Mouse (Mus musculus): ENCODE data around the gene Fat1.

Gene Fat1

DNA sequence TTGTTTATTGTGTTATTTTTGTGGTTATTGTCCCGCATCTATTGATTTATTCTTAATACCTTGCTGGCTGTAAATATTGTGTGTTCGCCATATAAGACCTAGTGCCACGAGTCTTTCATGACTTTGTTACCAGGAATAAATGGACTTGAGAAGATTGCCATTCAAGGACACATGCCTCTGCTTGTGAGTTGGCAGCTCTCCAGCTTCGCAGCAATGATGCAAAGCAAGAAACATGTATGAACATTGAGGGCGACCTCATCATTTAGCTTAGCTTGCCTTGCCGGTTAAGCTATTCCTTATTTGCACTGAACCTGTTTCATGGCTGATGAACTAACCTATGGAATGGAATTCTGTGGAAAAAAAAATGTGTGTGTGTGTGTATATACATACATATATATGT is 26.2 kb downstream of the Fat1 start:
- in situ Hi-C loops (cut with MboI; ENCODE audit: low sequenced_read_pairs): no loop called here

DNA sequence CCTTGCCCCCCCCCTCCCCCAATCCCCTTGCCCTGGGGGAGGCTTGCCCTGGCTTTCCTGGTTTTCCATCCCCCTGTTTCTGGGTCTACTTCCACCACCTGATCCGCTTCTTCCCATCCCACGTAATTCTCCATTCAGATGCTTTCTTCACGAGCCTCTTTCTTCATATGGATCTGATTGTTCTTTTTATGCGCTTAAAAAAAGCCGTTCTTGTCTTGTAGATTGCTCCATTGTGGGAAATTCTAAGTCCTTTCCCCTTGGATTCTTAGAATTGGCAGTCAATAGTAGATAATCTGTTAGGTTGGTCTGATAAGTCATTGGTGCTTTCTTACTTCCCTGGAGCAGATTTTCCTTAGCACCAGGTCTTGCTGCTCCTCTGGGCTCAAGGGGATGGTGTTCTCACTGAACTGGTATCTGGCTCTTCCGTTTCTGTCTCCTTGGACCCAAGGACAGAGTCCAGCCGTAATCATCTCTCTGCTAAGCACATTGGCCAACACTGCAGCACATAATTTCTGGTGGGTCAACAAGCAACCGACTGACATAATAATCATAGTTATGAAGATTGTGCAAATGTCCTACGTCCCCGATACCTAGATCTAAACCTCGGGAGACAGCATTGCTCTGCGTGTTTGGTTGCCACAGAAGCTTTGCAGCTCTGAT is 27.5 kb downstream of the Fat1 start:
- in situ Hi-C loops (cut with MboI; ENCODE audit: low sequenced_read_pairs): no loop called here

DNA sequence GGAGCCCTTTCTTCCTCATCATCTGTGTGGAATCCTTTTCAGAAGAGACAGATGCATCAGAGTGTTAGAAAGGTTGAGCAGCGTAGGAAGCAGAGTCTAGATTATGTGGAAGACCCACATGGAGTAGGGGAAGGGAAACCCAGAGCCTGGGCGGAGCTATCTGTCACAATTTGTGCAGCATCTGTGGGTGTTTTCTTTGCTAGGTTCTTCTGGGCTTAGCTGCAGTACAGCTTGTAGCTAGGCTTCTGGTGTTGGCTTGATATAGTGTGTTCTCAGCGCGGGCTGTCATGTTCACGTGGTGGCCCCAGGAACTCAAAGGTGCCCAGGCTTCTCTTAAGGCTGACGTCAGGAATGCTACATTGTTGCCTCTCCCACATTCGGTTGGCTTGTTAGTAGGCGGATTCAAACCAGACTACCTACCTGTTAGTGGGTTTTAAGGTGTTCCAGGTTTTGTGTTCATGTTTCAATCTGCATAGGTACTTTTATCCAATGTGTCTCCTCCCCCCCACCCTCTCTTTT is 32.3 kb downstream of the Fat1 start:
- in situ Hi-C loops (cut with MboI; ENCODE audit: low sequenced_read_pairs): no loop called here

DNA sequence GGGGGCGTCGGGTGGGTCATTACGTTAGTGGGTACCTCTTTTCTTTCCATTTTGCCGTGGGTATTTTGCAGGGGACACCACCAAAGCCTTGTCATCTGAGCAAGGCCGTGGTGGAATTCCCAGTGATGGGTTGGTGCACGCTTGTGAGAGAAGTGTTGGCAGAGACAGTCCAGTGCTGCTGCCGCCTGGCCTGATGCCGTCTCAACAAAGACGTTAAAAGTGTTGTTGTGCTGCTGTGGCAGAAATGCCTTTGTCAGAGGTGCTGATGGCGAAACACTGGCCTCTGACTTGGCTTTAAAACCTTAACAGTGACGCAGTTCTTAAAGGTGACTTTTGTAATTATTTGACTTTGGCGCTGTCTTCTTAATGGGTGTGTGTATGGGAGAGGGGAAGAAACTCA is 34.8 kb downstream of the Fat1 start:
- in situ Hi-C loops (cut with MboI; ENCODE audit: low sequenced_read_pairs): no loop called here

DNA sequence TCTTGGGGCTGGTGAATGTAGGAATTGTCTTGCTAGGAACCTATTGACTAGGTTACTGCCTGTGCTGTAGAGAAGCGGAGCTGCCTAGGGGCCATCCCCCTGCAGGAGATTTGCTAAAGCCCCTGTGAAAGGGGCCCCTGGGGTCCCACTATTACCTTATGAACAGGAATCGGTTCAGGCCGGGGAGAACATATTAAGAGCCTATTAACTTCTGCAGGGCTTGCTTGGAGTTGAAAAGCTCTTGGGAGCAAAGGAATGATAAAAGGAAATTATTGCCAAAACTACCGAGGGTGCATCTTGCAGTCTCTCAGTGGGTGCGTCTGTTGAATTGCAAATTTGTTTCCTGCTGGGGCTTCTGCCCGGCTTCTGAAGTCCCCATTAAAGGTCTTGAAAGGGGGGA is 36.1 kb downstream of the Fat1 start:
- in situ Hi-C loops (cut with MboI; ENCODE audit: low sequenced_read_pairs): no loop called here

DNA sequence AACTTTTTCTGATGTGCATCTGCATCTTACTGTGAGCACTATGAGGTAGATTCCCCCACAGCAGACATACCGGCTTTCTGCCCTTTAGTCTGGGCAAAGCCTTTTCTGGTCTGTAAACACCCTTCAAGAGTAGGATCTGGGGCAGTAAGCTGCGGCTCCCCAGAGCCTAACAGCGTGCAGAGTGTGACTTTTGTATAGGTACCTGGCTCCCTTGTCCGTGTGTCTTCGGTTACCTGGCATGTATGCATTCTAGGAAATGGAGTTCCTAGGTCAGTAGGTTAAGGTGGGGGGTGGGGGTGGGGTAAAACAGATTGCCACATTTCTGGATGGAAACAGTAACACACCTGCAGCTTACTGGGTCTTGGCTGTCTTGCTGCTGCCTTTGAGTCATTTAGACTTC is 36.7 kb downstream of the Fat1 start:
- in situ Hi-C loops (cut with MboI; ENCODE audit: low sequenced_read_pairs): no loop called here

DNA sequence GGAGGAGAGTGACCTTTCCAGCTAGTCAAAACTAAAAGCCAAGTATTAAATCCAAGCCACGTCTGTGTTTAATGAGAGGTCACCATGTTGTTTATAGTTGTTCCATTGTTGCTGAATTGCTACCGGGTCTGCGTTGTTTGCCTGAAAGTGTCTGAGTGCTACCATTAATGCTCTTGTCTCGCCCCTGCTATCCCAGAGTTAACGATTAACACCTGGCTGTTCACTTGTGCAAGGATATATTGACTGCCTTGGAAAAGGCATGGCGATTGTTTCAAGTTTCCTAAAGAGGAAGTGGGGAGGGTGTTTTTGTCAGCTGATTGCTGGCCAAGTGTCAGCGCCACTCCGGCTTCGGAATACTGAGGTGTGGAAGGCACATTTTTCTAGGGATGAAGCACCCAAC is 39.9 kb downstream of the Fat1 start:
- in situ Hi-C loops (cut with MboI; ENCODE audit: low sequenced_read_pairs): no loop called here

DNA sequence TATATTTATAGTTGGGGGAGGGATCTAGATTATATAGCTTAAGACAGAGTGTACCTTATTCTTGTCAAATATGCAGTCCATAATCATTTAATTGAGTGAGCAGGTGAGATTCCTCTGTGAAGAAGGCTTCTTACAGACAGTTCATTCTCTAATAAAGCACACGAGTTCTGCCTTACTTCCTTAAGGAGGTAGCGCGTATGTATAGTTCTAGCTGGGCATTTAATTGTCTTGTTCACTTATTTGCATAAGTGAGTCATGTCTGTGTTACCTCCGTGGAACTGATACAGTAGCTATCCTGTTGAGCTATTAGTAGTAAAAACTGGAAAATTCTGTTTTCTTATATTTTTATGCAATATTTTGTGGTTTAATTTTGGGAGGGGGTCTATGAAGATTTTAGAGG is 40.4 kb downstream of the Fat1 start:
- in situ Hi-C loops (cut with MboI; ENCODE audit: low sequenced_read_pairs): no loop called here

DNA sequence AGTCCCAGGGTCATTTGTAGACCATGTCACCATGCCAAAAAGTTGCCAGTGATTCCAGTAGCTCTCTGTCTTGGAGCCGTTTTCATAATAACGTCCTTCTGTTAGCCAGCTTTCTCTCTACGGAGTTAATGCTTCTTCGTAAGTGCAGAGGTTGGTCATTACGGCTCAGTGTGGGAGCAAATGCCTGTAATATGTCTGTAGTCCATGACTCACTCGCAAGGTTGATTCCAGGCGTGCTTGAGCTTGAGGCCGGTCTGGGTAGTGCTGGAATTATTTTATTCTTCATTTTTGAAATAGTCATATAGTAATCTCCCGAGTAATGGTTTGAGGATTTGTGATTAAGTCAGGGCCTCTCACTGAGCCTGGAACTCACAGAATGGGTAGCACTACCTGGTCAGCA is 43.4 kb downstream of the Fat1 start:
- in situ Hi-C loops (cut with MboI; ENCODE audit: low sequenced_read_pairs): no loop called here

DNA sequence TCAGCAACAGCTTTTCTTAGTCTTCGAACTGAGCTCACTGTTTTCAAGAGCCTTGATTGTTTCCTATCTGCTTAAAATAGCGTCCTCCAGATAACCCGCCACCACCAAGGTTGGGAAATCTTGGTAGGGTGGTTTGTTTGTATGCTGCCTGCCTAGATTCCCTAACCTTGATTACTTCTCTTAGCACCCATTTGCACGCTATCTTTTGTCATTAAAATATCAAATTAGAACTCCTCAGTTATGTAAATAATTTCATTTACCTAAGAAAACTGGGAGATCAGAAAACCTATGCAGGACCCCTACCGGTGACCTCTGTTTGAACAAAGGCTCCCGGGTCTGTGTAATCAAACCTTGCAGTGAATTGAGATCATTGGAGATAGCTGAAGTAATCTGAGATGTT is 44.0 kb downstream of the Fat1 start:
- in situ Hi-C loops (cut with MboI; ENCODE audit: low sequenced_read_pairs): no loop called here

DNA sequence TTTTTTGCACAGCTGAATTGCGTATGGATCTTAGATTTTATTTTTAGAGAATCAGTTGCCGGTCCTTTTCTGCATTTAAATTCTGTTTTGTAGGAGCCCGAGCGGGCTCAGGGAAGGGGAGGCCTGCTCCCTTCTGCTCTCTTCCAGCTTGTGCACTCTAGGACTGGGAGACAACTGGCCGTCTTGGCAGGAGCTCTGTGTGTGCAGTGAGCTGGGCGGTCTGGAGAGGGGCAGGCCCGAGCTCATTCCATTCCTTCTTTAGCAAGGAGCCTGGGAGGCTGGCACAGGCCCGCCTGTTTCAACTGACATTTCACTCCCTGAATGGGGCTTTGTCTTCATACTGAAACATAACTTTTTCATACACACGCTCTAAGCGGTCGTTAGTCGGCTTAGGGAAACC is 44.8 kb downstream of the Fat1 start:
- in situ Hi-C loops (cut with MboI; ENCODE audit: low sequenced_read_pairs): no loop called here

DNA sequence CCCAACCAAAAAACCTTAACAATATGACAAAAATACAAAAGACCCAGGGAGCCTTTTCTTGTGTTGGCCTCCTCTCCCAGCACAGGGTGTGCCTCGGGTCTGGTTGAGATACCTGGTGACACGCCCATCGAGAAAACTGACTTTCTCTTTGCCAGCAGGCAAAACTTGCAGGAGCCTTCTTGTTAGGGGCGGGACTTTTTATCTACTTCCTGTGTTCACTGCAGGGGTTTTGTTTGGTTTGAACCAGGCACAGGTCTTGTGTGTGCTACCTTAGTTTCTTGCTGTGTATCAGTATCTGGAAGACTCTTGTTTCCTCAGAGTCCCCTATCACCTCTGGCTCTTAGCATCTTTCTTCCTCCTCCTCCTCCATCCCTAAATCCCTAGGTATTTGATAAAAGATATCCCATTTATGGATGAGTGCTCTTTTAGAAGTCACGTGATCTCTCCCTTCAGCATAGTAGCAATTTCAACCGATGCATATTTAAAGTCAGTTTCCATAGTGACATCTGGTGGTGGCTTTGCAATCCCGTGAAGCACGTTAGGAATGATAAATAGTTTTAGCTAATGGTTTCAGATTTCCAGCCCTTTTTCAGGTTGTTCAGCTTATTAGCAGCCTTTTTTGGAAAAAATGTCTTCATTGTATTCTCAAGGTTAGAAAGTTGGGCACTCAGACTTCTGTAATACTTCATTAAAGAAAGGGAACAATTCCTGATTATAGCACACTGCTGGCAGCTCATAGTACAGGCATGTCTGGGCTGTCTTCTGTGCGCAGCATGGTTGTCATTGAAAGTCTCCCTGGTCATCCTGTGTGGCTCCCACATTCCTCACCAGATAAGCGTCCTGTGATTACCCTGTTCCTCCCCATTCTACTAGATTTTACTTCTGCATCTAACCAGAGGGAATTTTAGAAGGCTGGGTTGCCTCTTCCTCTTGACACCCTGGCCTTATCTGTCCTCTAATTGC is 50.4 kb downstream of the Fat1 start:
- in situ Hi-C loops (cut with MboI; ENCODE audit: low sequenced_read_pairs): no loop called here

DNA sequence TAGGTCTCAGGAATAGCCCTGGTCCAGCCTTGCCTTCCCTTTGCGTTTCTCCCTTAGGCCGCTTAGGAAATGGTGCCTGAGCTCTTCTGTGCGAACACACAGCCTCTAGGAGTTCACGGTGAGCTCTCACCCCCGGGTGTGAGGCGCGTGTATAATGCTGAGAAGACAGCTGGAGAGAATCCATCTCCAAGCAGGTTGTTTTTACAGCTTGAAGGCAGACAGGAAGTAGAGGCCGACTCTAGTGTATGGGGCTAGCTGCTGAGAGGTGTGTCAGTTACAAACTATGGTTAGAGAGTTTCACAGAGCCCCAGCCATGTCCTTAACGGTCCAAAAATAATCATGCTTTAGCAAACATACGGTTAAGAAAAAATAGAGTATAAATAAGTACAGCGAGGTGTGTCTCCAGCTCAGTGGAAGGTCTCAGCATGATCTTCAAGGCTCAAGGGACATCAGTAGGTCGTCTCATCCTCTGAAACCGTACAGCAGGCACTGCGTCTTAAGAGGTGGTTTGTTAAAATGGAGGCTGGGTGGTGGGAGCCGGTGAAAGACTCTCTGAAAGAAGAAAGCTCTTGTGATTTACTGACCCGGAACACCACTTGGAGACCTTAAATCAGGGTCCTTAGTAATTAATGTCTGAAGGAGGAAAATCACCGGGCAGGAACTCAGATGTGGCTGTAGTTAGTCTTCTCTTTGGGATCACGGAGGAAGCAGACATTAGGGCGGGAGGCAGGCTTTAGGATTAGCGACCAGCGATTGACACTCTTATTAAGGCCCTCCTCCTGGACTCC is 56.6 kb downstream of the Fat1 start:
- in situ Hi-C loops (cut with MboI; ENCODE audit: low sequenced_read_pairs): no loop called here

DNA sequence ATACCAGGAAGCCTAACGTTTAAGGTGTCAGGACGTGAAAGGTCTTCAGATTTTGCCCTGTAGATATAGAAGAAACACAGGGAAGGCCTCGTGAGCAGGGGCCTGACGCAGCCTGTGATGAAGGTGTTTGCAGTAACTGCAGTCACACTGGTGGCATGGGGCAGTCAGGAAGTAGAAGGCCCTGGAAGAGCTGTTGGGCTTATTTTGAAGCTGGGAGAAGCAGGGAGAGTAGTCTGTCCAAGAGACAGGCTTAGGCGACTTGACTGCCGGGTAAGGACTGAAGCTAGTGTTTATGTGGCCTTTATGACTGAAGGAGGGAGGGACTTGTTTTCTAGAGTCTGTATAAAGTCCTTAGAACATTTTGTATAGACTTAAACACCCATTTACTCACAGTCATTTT is 57.4 kb downstream of the Fat1 start:
- in situ Hi-C loops (cut with MboI; ENCODE audit: low sequenced_read_pairs): no loop called here

DNA sequence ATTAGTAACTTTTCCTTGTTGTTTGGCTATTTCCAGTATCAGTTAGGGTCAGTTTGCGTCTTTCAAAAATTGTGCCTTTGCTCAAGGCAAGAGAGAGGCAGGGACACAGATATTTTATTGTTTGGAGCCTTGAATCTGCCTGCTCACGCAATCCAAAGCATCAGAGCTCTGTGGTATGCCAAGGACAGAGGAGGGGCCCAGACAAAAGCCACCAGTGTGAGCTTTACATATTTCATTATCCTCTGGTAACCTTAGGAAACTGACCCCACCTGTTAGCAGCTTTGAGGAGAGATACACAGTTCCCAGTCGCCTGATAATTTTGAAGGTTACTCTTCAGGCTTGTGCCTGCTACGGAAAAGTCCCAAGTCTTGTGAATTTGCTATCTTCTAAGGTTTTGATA is 58.1 kb downstream of the Fat1 start:
- in situ Hi-C loops (cut with MboI; ENCODE audit: low sequenced_read_pairs): no loop called here

DNA sequence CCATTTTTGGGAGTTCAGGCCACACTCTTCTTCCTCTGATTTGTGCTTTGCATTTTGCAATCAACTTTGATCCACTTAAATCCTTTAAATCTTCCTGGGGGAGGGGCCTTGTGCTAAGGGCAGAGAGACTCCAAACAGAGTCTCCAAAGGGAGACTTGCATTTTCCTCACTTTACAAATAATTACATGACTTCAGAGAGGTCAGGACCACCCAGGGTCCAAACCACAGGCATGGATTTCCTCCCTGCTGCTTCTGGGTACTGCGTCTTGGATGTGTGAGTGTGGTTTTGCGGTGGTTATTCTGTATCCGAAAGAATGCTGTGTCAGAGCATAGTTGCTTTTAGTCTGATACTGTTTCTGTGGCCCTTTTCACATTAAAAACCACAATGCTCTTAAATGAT is 61.2 kb downstream of the Fat1 start:
- in situ Hi-C loops (cut with MboI; ENCODE audit: low sequenced_read_pairs): no loop called here

DNA sequence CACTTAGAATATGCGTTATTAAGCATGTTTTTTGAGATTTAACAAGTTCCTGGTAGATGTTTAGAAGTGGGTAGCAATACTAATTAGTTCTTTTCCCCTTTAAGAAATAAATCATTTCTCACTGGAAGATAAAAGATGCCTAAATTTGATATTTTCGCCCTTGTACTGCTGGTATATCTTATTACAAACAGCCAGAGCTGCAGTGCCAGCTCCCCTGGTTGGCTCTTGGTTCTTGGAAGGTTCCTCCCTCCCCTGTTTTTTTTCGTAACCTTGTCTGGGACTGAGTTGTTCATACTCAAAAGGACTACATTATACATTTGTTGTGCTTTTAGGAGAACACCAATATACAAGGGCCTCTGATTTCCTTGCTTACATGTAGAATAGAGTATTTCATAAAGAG is 62.1 kb downstream of the Fat1 start:
- in situ Hi-C loops (cut with MboI; ENCODE audit: low sequenced_read_pairs): no loop called here

DNA sequence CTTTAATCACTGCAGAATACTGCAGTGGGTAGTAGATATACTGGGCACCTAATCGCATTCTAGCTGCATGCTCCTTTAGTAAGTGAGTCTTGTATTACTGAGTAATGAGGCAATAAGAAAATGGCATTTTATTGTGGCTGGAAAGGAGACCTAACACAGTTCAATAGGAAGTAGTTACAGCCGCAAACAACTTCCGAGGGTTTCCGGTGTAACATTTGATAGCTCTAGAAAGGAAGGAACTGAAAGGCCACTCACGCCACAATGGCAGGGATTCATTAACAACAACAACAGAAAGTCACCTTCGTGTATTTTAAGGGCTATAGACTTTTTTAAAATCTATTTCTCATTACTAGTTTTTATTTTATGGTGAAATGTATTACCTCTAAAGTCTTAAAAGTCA is 62.6 kb downstream of the Fat1 start:
- in situ Hi-C loops (cut with MboI; ENCODE audit: low sequenced_read_pairs): no loop called here

DNA sequence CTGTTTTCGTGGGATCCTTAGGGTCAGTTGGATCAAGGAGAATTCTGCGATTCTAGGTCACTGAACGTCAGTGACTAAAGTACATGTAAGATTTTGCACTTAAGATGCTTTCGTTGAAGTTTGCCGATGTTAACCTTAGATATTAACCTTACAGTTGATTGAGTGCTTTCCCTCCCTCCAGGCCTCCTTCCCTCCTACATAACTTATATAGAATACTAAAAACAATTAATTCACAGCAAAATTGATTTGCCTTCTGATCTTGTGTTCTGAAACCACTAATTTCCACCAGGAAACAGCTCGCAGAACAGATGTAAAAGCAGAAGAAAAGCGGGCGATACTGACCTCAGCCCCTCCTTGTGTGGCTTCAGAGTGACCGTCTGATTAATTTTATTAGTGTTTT is 63.0 kb downstream of the Fat1 start:
- in situ Hi-C loops (cut with MboI; ENCODE audit: low sequenced_read_pairs): no loop called here

DNA sequence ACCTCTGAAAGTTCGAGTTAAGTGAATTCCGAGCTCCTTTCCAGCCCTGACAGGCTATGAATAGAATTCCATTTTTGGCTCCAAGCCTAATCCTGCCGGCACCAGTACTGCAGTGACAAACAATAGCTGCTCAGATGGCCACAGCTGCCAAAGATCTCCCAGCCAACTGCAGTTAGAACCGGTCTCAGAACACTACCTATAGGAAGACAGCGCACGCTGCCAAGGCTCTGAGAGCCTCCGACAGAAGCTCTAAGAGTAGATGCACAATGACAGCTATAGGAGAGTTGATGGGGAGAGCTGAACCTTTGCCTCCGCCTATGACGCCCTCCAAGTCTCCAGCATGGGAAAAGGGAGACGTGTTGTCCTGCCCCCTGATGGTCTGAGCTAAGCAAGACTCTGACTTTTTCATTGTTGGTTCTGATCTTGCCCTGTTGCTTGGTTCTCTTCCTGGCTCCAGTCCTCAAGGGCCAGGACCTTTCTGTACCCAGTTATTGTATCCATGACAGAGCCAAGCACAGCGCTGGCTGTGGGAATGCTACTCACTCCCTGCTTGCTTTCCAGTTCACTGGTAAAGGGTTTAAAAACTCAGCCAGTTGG is 63.5 kb downstream of the Fat1 start:
- in situ Hi-C loops (cut with MboI; ENCODE audit: low sequenced_read_pairs): no loop called here

DNA sequence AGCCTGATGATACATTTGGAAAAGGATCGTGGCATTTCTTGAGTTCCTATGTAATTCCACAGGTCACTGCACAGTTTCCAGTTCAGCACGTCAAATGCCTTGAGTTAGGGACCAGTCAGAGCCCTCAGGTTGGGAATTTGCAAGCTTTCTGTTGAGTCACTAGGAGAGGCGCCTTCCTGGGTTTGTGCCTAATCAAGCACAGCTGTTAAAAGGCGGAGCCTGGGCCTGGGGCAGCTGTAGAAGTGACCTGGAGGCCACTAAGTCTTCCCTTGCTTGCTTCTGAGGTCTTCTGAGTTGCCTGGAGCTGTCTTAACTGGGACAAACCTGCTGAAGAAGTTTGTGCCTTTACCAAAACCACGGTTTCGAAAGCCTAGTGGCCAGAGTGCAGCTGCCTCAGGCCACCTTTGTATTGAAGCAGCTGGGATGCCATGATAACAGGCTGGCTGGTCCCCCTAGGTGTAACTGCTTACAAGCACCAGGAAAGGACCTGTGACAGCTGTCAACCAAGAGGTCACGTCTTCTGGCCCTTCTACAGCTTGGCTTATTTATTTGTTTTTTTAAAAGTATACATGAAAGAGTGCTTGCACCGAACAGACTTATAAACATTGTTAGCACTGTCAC is 66.4 kb downstream of the Fat1 start:
- in situ Hi-C loops (cut with MboI; ENCODE audit: low sequenced_read_pairs): no loop called here
